Mouse (Mus musculus) ovary, postnatal 10 days (tissue): ENCODE measurements around the gene Sh2d1a.

ENCODE experiments used
- DNase-seq: peaks from one replicate; pipeline ENCODE4 v3.0.0; 2022; ENCODE audit warnings: low spot score

Gene Sh2d1a

GRCm38 (mm10) chrX:42502291-42503043 lies at the start of gene Sh2d1a:
Gene Sh2d1a (plus strand): TSS chrX:42502453.
- no peak for DNase-seq

- DNase-seq: no peak
Observed at GRCm38 (mm10) chrX:42453001-42453400, 49.3 kb upstream of the Sh2d1a start.

- no peak for DNase-seq
Observed at GRCm38 (mm10) chrX:42454533-42454932, 47.7 kb upstream of the Sh2d1a start.

GRCm38 (mm10) chrX:42489446-42489845 lies 12.8 kb upstream of the Sh2d1a start, which contains the start of gene Tex13c2:
Gene Tex13c2 (plus strand): TSS chrX:42489691.
- DNase-seq: no peak

- DNase-seq: no peak
Observed at GRCm38 (mm10) chrX:42490336-42490735, 11.9 kb upstream of the Sh2d1a start.

- no peak for DNase-seq
Observed at GRCm38 (mm10) chrX:42500538-42500937, 1.7 kb upstream of the Sh2d1a start.

- DNase-seq: no peak
Observed at GRCm38 (mm10) chrX:42511105-42511504, 8.9 kb downstream of the Sh2d1a start.

GRCm38 (mm10) chrX:42512567-42512966 lies 10.3 kb downstream of the Sh2d1a start:
- DNase-seq: no peak

GRCm38 (mm10) chrX:42522868-42523267 lies 20.6 kb downstream of the Sh2d1a start:
- no peak for DNase-seq

- no peak for DNase-seq
Observed at GRCm38 (mm10) chrX:42530703-42531102, 28.4 kb downstream of the Sh2d1a start.

GRCm38 (mm10) chrX:42540030-42540755 lies 37.9 kb downstream of the Sh2d1a start:
- DNase-seq: no peak

GRCm38 (mm10) chrX:42540756-42541053 lies 38.5 kb downstream of the Sh2d1a start:
- peak; percentile 10 for DNase-seq

- no peak for DNase-seq
Observed at GRCm38 (mm10) chrX:42545076-42545475, 42.8 kb downstream of the Sh2d1a start.

GRCm38 (mm10) chrX:42548513-42548912 lies 46.3 kb downstream of the Sh2d1a start:
- no peak for DNase-seq

GRCm38 (mm10) chrX:42557284-42557683 lies 55.0 kb downstream of the Sh2d1a start:
- DNase-seq: no peak

GRCm38 (mm10) chrX:42558683-42559082 lies 56.4 kb downstream of the Sh2d1a start:
- DNase-seq: no peak
